Mouse (Mus musculus) heart, embryonic 13.5 days (tissue): ENCODE data around the gene Ankrd39. TPM values are rescaled to one million over a fixed set of nuclear protein-coding genes. Genes with fewer than 3 reads are reported as not detected.
A peak's percentile ranks its signal among the peaks of the same experiment; 100 is the strongest.

ENCODE experiments used
- ATAC-seq: fragments of 200-750 bp; cut with Nextera tagmentation; 2 replicates; pipeline ENCODE4 v1.8.0; 2017; ENCODE audit warnings: moderate TSS enrichment; ENCODE audit not compliant: insufficient number of reproducible peaks, low FRiP score, low TSS enrichment; ENCODE audit errors: extremely low read depth
- H3K27ac ChIP-seq: fragments of 300-500 bp; sonication (generic); replicated peaks from 2 replicates; pipeline ENCODE4 v1.5.1; 2015; ENCODE audit warnings: moderate library complexity, mild to moderate bottlenecking, inconsistent platforms
- H3K27me3 ChIP-seq: fragments of 300-500 bp; sonication (generic); replicated peaks from 2 replicates; pipeline ENCODE4 v1.6.1; 2015; ENCODE audit warnings: mild to moderate bottlenecking, inconsistent platforms
- H3K36me3 ChIP-seq: fragments of 300-500 bp; sonication (generic); 2 replicates; pipeline ENCODE4 v1.6.1; 2015; ENCODE audit warnings: mild to moderate bottlenecking, inconsistent platforms
- H3K4me1 ChIP-seq: fragments of 300-500 bp; sonication (generic); 2 replicates; pipeline ENCODE4 v1.6.1; 2015; ENCODE audit warnings: inconsistent platforms
- H3K4me2 ChIP-seq: fragments of 300-500 bp; sonication (generic); 2 replicates; pipeline ENCODE4 v1.6.1; 2015; ENCODE audit warnings: inconsistent platforms, mild to moderate bottlenecking, moderate library complexity
- H3K4me3 ChIP-seq: fragments of 300-500 bp; sonication (generic); 2 replicates; pipeline ENCODE4 v1.5.1; 2015; ENCODE audit warnings: moderate library complexity, mild to moderate bottlenecking, inconsistent platforms
- H3K9ac ChIP-seq: fragments of 300-500 bp; sonication (generic); 2 replicates; pipeline ENCODE4 v1.6.1; 2015; ENCODE audit warnings: inconsistent platforms, mild to moderate bottlenecking, moderate library complexity
- H3K9me3 ChIP-seq: fragments of 300-500 bp; sonication (generic); 2 replicates; pipeline ENCODE4 v1.6.1; 2016; ENCODE audit warnings: inconsistent platforms
- WGBS: fragments of 180-500 bp; shearing (Covaris S2); methylation state at CpG from one replicate; pipeline ENCODE4 v1.1.7; 2015; ENCODE audit warnings: mixed read lengths; 5-methylcytosine and 5-hydroxymethylcytosine counted together
- polyA plus RNA-seq: library from polyadenylated mRNA; unstranded; fragments of >200 nt; fragmentation: Nextera tagmentation; extraction: Ambion mirVana; gene quantifications from 2 replicates; pipeline ENCODE4 v1.2.1, GENCODE M21; 2015

Ankrd39 gene
- polyA plus RNA-seq, result 23.6 and 27.2 TPM in 2 replicates

DNA sequence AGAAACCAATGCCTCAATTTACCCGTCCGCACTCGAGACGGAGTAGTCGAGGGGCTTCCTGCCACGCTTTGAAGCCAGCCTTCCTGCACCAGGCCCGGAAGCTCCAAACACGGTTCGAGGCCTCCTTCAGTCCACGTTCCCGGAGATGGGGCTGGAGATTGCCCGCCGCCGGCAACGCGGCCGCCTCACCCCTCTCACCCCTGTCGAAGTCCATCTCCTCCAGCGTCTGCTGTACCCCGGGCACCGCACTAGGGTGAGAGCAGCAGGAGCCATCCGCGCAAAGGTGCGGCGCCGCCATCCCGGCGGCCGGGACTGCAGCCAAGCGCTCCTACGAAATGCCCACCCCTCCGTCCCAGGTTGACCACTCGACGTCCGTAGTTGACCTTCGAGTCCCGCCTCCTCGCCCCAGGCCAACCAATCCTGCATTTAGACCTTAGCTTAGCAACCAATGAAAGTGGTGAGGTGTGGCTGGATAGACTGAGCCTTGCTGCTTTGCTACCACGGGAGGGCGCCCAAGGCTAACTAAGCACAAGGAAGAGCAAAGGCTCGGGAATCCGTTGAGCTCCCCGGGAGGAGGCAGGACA, at the start of gene Ankrd39:
TSS of gene Ankrd39 (minus strand) at position 558 of the 584 bp plus-strand sequence.
- Histone ChIP-seq H3K27ac (peak within 1 kb of the TSS; percentile 60), H3K27me3 (no peaks in the 10 kb centered on the region), H3K9ac (peak within 1 kb of the TSS; percentile 87), H3K36me3 (peaks cover 58% of the 10 kb centered on the region), H3K9me3 (no peaks in the 10 kb centered on the region), H3K4me3 (peak within 1 kb of the TSS; percentile 79), H3K4me1 (peaks cover 46% of the 10 kb centered on the region), H3K4me2 (peak within 1 kb of the TSS; percentile 81)
- peak; percentile 99 for ATAC-seq
- under 1% methylated on average over 43 of the region's 43 CpGs for WGBS

DNA sequence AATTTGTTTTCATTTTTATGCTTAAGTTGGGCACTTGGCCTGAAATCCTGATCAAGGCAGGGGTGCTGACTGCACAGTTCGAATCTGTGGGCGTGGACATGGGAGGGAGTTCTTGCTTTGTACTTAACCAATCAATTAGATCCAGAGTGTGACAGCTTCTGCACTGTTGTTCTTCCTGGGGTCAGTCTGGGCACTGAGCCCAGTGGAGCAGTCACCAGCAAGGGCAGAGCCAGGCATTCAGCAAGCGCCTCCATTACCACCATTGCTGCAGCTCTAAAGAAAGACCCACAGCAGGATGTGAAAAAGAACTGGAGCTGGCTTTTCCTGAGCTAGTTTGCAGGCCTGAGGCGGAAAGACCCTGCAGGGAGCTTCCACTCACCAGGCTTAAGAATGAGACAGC, 48.9 kb upstream of the Ankrd39 start:
- 44% methylated on average over 4 of the region's 4 CpGs for WGBS
- H3K4me3 ChIP-seq, result no peak overlapping the region
- H3K27me3 ChIP-seq, result no peaks in the 10 kb centered on the region
- H3K4me2 ChIP-seq, result peak overlapping the region; percentile 45
- peak overlapping the region; percentile 73 for H3K27ac ChIP-seq
- no peaks in the 10 kb centered on the region for H3K36me3 ChIP-seq
- H3K4me1 ChIP-seq, result peaks cover 34% of the 10 kb centered on the region
- H3K9me3 ChIP-seq, result no peaks in the 10 kb centered on the region
- ATAC-seq, result no peak
- H3K9ac ChIP-seq, result peak overlapping the region; percentile 63

DNA sequence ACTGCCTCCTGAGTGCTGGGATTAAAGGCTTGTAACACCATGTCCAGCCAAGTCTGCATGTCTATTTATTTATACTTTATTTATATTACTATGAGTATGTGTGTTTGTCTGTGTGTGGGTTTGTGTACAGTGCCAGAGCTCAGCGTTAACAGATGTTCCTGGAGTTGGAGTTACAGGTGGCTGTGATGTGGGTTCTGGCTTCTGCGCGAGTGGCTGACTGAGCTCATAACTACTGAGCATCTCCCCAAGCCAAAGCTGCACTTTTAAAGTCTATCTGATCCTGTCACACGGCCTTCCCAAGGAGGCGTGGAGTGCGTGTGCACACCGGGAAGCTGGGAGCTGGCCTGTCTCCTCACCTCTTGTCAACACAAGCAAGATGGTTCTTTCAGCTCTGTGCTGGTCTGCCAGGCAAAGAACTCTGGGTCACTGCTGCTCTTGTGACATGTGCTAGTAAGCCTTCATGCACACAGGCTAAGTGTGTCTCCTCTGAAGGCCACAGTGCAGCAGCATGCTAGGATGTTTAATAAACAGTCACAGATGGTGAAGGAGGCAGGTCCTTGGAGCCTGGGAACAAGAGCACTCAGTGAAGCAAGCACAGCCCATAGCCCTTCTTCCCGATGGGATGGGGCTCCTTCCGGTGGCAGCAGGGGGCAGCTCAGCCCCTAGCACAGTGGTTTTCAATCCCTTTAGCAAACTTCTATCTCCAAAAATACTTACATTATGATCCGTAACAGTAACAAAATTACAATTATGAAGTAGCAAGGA, 48.1 kb upstream of the Ankrd39 start:
- 39% methylated on average over 10 of the region's 10 CpGs for WGBS
- Histone ChIP-seq H3K9ac (0 out of 2 replicates have a peak overlapping the region, but pooled peaks have one; percentile 10), H3K4me2 (no peak overlapping the region), H3K36me3 (no peaks in the 10 kb centered on the region), H3K27me3 (no peaks in the 10 kb centered on the region), H3K4me3 (no peak overlapping the region), H3K9me3 (no peaks in the 10 kb centered on the region), H3K4me1 (peaks cover 40% of the 10 kb centered on the region), H3K27ac (peak overlapping the region; percentile 73; the same call in 1 of the 2 replicates)
- ATAC-seq, result no peak

DNA sequence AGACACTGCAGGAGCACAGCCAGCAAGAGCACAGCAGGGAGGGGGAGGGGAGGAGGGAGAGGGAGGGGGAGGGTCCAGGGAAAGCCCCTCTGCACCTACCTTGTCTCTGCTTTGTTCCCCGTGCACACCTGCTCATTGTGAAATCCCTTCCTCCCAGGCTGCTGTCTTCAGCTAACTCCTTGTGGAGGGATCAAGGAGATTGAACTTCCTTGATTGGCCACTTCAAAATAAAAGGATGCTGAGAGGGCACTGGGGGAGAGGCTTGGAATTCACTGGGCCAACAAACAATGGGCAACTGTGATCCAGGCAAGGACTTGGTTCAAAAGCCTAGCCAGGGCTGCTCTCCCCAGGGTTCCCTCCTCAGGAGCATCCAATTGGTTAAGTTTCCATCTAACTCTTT, 45.9 kb upstream of the Ankrd39 start:
- no peak overlapping the region for H3K4me2 ChIP-seq
- no peaks in the 10 kb centered on the region for H3K9me3 ChIP-seq
- H3K4me3 ChIP-seq, result no peak overlapping the region
- H3K9ac ChIP-seq, result no peak overlapping the region
- no peaks in the 10 kb centered on the region for H3K36me3 ChIP-seq
- H3K4me1 ChIP-seq, result peaks cover 62% of the 10 kb centered on the region
- H3K27me3 ChIP-seq, result no peaks in the 10 kb centered on the region
- 44% methylated on average over 1 of the region's 1 CpGs for WGBS
- no peak overlapping the region for H3K27ac ChIP-seq
- no peak for ATAC-seq

DNA sequence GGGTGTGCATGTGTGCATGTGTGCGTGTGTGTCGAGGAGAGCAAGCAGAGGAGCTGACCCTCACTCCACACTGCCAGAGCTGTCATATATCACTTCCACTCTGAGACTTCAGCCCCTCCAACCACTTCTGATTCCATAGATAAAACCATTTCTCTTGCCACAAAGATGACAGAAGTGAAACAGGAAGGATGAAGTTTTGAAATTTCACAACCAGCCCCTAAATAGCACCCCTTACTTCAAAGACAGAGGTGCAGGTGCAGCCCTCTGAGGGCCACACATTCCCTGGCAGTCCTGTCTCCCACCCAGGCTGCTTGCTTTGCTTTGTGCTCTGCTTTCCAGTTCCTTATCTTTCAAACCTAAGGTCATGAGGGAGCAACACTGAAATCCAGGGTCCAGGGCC, 44.2 kb upstream of the Ankrd39 start:
- Histone ChIP-seq H3K4me1 (peaks cover 68% of the 10 kb centered on the region), H3K9ac (no peak overlapping the region; the same call in 1 of the 2 replicates), H3K4me3 (no peak overlapping the region), H3K27me3 (no peaks in the 10 kb centered on the region), H3K4me2 (no peak overlapping the region), H3K9me3 (no peaks in the 10 kb centered on the region), H3K27ac (no peak overlapping the region), H3K36me3 (no peaks in the 10 kb centered on the region)
- no peak for ATAC-seq
- WGBS, result 36% methylated on average over 2 of the region's 2 CpGs

DNA sequence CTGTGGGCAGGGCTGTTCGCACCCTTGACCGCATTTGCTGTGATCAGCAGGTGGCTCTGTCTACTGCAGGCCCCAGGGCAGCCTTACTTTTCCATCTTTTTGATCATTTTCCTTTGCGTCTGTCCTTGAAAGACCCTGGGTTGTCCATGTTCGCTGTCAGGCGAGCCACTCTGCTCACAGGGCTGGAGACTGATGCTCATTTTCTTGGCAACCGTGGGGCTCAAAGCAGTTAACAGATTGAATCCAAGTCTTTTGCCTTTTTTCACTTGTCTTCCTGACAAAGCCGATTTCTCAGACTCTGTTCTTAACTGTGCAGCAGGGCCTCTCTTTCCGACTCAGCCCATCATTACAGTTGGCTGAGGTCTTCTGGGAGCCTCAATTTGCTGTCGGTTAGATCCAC, 43.4 kb upstream of the Ankrd39 start:
- Histone ChIP-seq H3K4me3 (no peak overlapping the region), H3K36me3 (no peaks in the 10 kb centered on the region), H3K27ac (no peak overlapping the region), H3K9ac (no peak overlapping the region), H3K4me1 (peaks cover 65% of the 10 kb centered on the region), H3K4me2 (no peak overlapping the region), H3K9me3 (no peaks in the 10 kb centered on the region), H3K27me3 (no peaks in the 10 kb centered on the region)
- no peak for ATAC-seq
- 70% methylated on average over 9 of the region's 9 CpGs for WGBS

DNA sequence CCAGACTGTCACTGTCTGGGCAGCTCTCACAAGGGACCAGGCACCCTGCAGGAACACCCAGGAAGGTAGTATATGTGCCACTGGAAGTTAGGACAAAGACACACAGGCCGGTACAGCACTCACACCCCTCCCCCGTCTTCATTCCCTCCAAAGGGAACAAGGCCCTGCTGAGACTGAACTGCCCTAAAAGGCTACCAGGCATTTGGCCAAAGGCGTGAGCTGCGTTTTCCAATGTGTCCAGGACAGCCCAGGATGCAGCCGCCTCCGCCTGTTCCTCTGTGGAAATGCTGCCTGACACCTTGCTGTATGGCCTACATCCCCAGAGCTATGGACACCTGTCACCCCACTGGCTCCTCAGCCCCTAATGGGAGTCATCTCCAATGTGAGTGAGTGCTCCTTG, 42.2 kb upstream of the Ankrd39 start:
- Histone ChIP-seq H3K27me3 (no peaks in the 10 kb centered on the region), H3K9ac (peak overlapping the region; percentile 63), H3K9me3 (no peaks in the 10 kb centered on the region), H3K4me2 (no peak overlapping the region), H3K4me3 (no peak overlapping the region), H3K27ac (peak overlapping the region; percentile 76), H3K4me1 (peaks cover 64% of the 10 kb centered on the region), H3K36me3 (no peaks in the 10 kb centered on the region)
- no peak for ATAC-seq
- WGBS, result 39% methylated on average over 6 of the region's 6 CpGs

DNA sequence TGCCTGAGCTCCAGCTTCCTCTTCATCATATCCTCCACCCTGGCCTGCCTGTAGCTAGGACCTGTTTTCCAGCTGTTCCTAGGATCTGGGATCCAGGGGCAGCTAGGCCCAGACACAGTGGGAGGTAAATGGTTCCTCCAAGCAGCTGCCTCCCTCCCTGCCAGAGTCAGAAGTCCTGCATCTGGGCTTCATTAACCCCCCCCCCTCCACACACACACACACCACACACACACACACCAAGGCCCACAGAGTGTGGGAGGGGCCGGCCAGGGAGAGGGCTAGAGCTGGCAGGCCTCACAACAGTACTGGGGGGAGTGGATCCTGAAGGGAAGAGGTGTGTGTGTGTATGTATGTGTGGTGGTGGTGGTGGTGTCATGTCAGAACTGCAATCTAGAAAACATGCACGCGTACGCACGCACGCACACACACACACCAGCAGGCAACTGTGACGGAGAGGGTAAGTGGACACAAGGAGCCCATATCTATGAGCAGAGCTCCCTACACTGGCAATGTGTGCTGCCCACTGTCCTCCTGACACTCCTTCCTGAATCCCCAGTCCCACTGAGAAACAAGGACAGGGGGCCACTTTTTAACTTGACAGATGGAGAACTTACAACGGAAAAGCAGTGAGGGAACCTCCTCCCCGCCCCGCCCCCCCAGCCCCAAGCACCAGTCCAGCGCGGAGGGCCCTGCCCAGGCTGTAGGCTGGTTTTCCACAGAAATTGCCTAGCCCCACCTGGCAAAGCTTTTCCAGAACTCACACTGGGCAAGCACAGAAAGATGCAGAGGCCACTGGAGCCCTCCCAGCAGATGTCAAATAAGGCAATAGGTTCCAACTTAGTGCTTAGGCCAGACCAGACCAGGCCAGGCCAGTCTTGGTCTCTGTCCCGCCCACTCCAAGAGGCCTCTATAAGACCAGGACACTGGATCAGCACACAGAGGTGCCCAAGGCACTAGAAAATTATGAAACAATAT, 41.5 kb upstream of the Ankrd39 start:
- Histone ChIP-seq H3K9ac (peak overlapping the region; percentile 63), H3K36me3 (no peaks in the 10 kb centered on the region), H3K27me3 (no peaks in the 10 kb centered on the region), H3K4me2 (no peak overlapping the region), H3K27ac (peak overlapping the region; percentile 76), H3K4me1 (peaks cover 71% of the 10 kb centered on the region), H3K9me3 (no peaks in the 10 kb centered on the region), H3K4me3 (no peak overlapping the region)
- no peak; the same call in 1 of the 2 replicates for ATAC-seq
- 59% methylated on average over 13 of the region's 13 CpGs for WGBS

DNA sequence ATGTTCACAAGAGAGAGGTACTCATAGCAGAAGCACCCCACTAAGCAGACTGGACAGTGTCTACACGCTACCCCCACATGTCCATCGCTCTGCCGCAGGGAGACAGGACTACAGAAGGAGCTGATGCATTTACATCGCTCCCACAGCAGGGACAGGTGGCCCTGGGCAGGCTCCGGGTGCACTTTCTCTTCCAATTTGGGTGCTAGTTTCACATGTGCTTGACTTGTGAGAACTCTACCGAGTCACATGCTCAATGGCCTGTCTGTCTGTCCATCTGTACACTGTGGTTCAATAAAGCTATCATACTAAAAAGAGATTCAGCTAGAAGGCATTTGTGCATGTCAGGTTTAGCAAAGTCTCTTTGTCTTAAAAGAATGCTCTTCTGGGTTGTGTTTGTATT, 40.6 kb upstream of the Ankrd39 start:
- H3K4me2 ChIP-seq, result no peak overlapping the region
- H3K36me3 ChIP-seq, result no peaks in the 10 kb centered on the region
- no peak overlapping the region for H3K4me3 ChIP-seq
- 85% methylated on average over 6 of the region's 6 CpGs for WGBS
- H3K27ac ChIP-seq, result 0 out of 2 replicates have a peak overlapping the region, but pooled peaks have one; percentile 76
- H3K9ac ChIP-seq, result 0 out of 2 replicates have a peak overlapping the region, but pooled peaks have one; percentile 63
- peaks cover 78% of the 10 kb centered on the region for H3K4me1 ChIP-seq
- no peaks in the 10 kb centered on the region for H3K27me3 ChIP-seq
- H3K9me3 ChIP-seq, result no peaks in the 10 kb centered on the region
- no peak for ATAC-seq

DNA sequence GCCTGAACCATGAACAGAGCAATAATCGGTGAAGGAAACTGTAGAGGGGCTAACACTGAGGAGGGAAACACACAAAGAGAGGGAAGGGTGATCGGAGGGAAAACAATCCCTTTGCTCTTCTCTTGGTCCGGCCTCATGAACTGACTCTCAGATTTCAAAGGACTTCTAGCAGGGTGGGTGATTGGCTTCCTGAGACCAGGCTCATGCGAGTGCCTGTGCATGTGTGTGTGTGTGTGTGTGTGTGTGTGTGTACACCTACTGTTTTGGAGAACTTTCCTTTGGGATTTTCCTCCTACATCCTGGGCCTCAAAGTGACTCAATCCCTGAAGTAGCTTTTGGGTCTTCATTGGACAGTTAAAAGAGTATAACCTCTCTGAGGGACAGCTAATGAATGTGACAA, 39.0 kb upstream of the Ankrd39 start:
- no peak for ATAC-seq
- Histone ChIP-seq H3K4me1 (peaks cover 75% of the 10 kb centered on the region), H3K36me3 (no peaks in the 10 kb centered on the region), H3K4me2 (no peak overlapping the region), H3K9me3 (no peaks in the 10 kb centered on the region), H3K9ac (no peak overlapping the region), H3K27ac (no peak overlapping the region), H3K27me3 (no peaks in the 10 kb centered on the region), H3K4me3 (no peak overlapping the region)
- WGBS, result 56% methylated on average over 4 of the region's 4 CpGs
